Mouse (Mus musculus) neural tube, embryonic 14.5 days (tissue): ENCODE measurements around the gene Angptl8. TPM values are rescaled to one million over a fixed set of nuclear protein-coding genes. Genes with fewer than 3 reads are reported as not detected.
"Not testable (repeated sequence)": the region's sequence is repeated elsewhere in the genome, so short reads cannot be mapped to it uniquely, and the experiment has no call there.

ENCODE experiments used
- ATAC-seq: fragments of 200-750 bp; cut with Nextera tagmentation; 2 replicates; pipeline ENCODE4 v1.8.0; 2017; ENCODE audit warnings: low read depth, mild to moderate bottlenecking, moderate TSS enrichment, moderate library complexity
- H3K27ac ChIP-seq: fragments of 300-500 bp; sonication (generic); 2 replicates; pipeline ENCODE4 v1.5.1; 2014; ENCODE audit warnings: low read depth, mild to moderate bottlenecking, control low read depth, low read length, moderate library complexity, mixed read lengths
- H3K27me3 ChIP-seq: fragments of 300-500 bp; sonication (generic); 2 replicates; pipeline ENCODE4 v1.6.1; 2014; ENCODE audit warnings: low read length; ENCODE audit not compliant: control insufficient read depth, insufficient read depth
- H3K36me3 ChIP-seq: fragments of 300-500 bp; sonication (generic); 2 replicates; pipeline ENCODE4 v1.6.1; 2014; ENCODE audit warnings: low read length, mixed read lengths; ENCODE audit not compliant: control insufficient read depth, insufficient read depth
- H3K4me1 ChIP-seq: fragments of 300-500 bp; sonication (generic); 2 replicates; pipeline ENCODE4 v1.6.1; 2014; ENCODE audit warnings: low read length; ENCODE audit not compliant: control insufficient read depth, insufficient read depth
- H3K4me2 ChIP-seq: fragments of 300-500 bp; sonication (generic); 2 replicates; pipeline ENCODE4 v1.6.1; 2014; ENCODE audit warnings: mild to moderate bottlenecking, low read depth, low read length, control low read depth
- H3K4me3 ChIP-seq: fragments of 300-500 bp; sonication (generic); 2 replicates; pipeline ENCODE4 v1.5.1; 2014; ENCODE audit warnings: low read depth, low read length, control low read depth, mixed read lengths
- H3K9ac ChIP-seq: fragments of 300-500 bp; sonication (generic); replicated peaks from 2 replicates; pipeline ENCODE4 v1.6.1; 2014; ENCODE audit warnings: low read depth, mild to moderate bottlenecking, control low read depth, low read length, mixed read lengths
- H3K9me3 ChIP-seq: fragments of 300-500 bp; sonication (generic); 2 replicates; pipeline ENCODE4 v1.6.1; 2016; ENCODE audit warnings: low read length; ENCODE audit not compliant: control insufficient read depth
- WGBS: fragments of 180-500 bp; shearing (Covaris S2); extraction: QIAGEN DNeasy Blood & Tissue Kit; methylation state at CpG from one replicate; pipeline ENCODE4 v1.1.7; 2014; 5-methylcytosine and 5-hydroxymethylcytosine counted together
- polyA plus RNA-seq: library from polyadenylated mRNA; unstranded; fragments of >200 nt; fragmentation: Nextera tagmentation; extraction: Ambion mirVana; gene quantifications from 2 replicates; pipeline ENCODE4 v1.2.1, GENCODE M21; 2014

Gene Angptl8
- polyA plus RNA-seq, 1 experiment from 2014 or later = 0.24 TPM

DNA sequence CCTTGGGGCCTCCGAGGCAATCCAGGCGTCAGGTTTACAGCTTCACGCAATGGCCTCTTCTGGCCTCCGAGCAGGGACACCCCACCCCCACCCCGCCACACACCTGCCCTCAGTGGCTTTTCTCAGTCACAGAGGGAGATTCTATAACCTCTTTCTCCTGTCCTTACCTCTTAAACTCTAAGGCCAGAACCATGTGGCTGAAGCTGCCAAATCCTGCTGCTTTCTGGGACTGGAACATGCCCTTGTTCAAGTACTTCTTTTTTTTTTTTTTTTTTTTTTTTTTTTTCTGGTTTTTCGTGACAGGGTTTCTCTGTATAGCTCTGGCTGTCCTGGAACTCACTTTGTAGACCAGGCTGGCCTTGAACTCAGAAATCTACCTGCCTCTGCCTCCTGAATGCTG lies 25.0 kb downstream of the Angptl8 start:
- H3K27ac ChIP-seq, H3K36me3 ChIP-seq, ATAC-seq, H3K4me2 ChIP-seq, H3K9me3 ChIP-seq, H3K27me3 ChIP-seq, H3K9ac ChIP-seq, H3K4me1 ChIP-seq, H3K4me3 ChIP-seq: not testable (repeated sequence)
- 64% methylated on average over 6 of the region's 6 CpGs for WGBS

DNA sequence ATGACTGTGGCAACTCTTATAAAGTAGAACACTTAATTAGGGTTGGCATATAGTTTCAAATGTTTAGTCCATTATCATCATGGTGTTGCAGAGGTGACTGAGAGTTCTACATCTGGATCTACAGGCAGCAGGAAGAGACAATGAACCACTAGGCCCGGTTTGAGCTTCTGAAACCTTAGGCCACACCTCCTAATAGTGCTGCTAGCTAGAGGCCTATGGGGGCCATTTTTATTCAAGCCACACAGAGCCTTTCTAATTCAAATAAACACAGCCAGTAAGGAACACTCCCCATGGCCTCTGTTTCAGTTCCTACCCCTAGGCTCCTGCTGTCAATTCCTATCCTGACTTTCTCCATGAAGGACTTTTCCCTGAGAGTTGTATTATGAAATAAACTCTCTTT lies 26.9 kb downstream of the Angptl8 start:
- no peak overlapping the region for H3K4me2 ChIP-seq
- 80% methylated on average over 1 of the region's 1 CpGs for WGBS
- ATAC-seq = no peak
- no peak overlapping the region for H3K27ac ChIP-seq
- no peaks in the 10 kb centered on the region for H3K36me3 ChIP-seq
- no peaks in the 10 kb centered on the region for H3K9me3 ChIP-seq
- H3K4me1 ChIP-seq = no peaks in the 10 kb centered on the region
- no peak overlapping the region for H3K9ac ChIP-seq
- no peaks in the 10 kb centered on the region for H3K27me3 ChIP-seq
- no peak overlapping the region for H3K4me3 ChIP-seq

DNA sequence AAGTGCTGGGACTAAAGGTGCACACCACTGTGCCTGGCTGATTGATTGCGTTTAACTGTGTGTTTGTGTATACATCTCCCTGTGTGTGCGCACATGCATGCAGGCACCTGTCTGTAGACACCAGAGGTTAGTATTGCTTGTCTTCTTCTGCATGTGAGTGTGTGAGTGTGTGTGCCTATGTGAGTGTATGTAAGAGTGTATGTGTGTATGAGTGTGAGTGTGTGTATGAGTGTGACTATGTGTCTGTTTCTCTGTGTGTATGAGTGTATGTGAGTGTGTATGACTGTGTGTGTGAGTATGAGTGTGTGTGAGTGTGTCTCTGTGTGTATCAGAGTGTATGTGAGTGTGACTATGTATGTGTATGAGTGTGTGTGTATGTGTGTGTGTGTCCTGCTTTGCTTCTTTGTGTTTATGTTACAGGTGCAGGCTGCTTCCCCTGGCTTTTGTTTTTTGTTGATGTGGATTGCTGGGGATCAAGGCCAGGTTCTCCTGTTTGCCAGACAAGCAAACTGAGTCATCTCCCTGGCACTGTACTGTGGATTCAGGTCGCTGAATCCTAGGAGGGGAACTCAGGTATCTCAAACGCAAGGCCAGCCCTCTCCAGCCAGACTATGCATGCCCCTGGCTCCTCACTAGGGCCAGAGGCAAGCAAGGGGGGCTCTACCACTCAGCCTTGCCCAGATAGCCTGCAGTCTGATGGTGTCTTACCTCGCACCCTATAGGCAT lies 30.5 kb downstream of the Angptl8 start:
- Histone ChIP-seq H3K36me3 (no peaks in the 10 kb centered on the region), H3K4me3 (no peak overlapping the region), H3K27ac (0 out of 2 replicates have a peak overlapping the region, but pooled peaks have one; percentile 48), H3K9me3 (no peaks in the 10 kb centered on the region), H3K27me3 (no peaks in the 10 kb centered on the region), H3K4me1 (no peaks in the 10 kb centered on the region), H3K4me2 (no peak overlapping the region), H3K9ac (no peak overlapping the region)
- ATAC-seq = no peak
- whole genome bisulfite sequencing = 76% methylated on average over 5 of the region's 5 CpGs

DNA sequence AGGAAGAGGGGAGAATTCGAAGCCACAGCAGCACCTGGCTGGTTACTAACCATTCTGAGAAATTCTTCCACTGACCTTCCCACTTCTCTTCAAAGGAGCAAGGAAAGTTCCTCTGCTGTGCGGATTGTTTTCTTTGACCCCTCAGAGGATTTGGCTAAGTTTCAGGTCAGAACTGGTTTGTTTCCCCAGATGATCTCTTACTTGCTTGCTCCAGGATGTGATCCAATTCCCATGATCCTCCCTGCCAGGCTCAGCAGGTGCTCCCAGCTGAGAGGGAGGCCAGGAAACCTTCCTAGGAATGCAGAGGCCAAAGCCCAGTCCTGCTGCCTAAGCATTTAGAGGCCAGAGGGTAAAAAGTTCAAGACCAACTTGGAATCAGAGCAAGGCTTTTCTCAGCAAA lies 31.3 kb downstream of the Angptl8 start:
- Histone ChIP-seq H3K4me3 (no peak overlapping the region), H3K4me2 (no peak overlapping the region), H3K4me1 (no peaks in the 10 kb centered on the region), H3K27ac (no peak overlapping the region), H3K9me3 (no peaks in the 10 kb centered on the region), H3K27me3 (no peaks in the 10 kb centered on the region), H3K36me3 (no peaks in the 10 kb centered on the region), H3K9ac (no peak overlapping the region)
- 56% methylated on average over 2 of the region's 2 CpGs for WGBS
- ATAC-seq = no peak

DNA sequence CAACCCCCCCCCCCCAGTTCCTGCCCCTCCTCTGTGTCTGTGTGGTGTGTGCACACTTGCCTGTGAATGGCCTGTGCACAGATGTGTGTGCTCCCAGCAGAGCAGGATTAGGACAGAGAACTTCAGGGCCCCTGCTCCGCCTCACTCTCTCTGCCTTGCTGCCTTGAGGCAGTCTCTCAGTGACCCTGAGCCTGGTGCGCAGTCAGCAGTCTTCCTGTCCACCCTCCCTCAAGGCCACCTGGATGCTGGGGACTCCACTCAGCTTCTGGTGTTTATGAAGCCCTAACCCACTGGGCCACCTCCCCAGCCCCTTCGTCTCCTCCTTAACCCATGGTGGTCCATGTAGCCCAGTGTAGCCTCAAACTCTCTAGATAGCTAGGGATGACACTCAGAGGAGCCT lies 32.4 kb downstream of the Angptl8 start:
- Histone ChIP-seq H3K9me3 (no peaks in the 10 kb centered on the region), H3K9ac (no peak overlapping the region), H3K4me1 (no peaks in the 10 kb centered on the region), H3K27ac (no peak overlapping the region), H3K4me2 (no peak overlapping the region), H3K36me3 (no peaks in the 10 kb centered on the region), H3K4me3 (no peak overlapping the region), H3K27me3 (no peaks in the 10 kb centered on the region)
- 87% methylated on average over 3 of the region's 3 CpGs for WGBS
- ATAC-seq = no peak

DNA sequence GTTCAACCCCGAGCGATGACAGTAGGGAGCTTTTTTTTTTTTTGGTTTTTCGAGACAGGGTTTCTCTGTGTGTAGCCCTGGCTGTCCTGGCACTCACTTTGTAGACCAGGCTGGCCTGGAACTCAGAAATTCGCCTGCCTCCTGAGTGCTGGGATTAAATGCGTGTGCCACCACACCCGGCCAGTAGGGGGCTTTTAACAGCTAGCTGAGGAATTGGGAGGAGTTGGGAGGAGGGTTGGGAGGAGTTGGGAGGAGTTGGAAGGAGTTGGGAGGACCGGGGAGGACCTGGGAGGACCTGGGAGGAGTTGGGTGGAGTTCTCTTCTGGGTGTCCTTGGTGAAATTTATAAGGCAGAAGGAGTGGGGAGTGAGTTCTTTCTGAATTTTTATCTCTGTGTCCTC lies 34.0 kb downstream of the Angptl8 start:
- H3K27ac ChIP-seq, H3K4me3 ChIP-seq, H3K9ac ChIP-seq, H3K27me3 ChIP-seq, H3K4me1 ChIP-seq, H3K4me2 ChIP-seq, ATAC-seq, H3K9me3 ChIP-seq, H3K36me3 ChIP-seq: not testable (repeated sequence)
- WGBS = 56% methylated on average over 7 of the region's 7 CpGs

DNA sequence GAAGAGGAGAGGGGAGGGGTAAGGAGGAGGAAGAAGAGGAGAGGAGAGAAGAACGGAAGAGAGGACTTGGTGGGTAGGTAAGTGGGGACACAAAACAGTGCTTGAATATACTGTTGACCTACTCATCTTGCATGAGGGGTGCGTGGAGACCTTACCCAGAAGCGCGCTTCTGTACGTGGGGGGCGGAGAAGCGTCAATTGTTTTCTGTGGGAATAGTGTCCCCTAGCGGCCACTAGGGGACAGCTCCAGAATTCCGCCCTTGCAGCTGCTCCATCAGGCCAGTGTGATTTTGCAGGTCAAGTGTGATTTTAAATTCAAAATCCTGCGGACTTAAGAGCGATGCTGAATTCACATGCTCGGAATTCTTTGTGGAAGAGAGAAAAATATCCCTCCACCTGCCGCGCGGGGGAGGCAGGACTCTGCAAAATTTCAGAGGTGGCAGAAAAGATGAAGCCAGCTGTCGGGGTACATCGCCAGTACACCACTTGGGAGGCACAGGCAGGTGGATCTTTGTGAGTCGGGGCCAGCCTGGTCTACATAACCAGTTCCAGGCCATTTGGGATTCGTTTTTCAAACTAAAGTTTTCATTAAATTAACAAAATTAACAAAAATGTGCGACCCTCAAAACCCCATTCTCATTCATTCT lies 35.7 kb downstream of the Angptl8 start:
- H3K4me1 ChIP-seq = no peaks in the 10 kb centered on the region
- peak overlapping the region; percentile 32 for H3K4me2 ChIP-seq
- H3K27me3 ChIP-seq = no peaks in the 10 kb centered on the region
- no peak overlapping the region; the same call in 1 of the 2 replicates for H3K4me3 ChIP-seq
- H3K9ac ChIP-seq = no peak overlapping the region
- 14% methylated on average over 20 of the region's 20 CpGs for WGBS
- H3K36me3 ChIP-seq = no peaks in the 10 kb centered on the region
- H3K9me3 ChIP-seq = no peaks in the 10 kb centered on the region
- H3K27ac ChIP-seq = no peak overlapping the region
- ATAC-seq = peak; percentile 65; the same call in 1 of the 2 replicates

DNA sequence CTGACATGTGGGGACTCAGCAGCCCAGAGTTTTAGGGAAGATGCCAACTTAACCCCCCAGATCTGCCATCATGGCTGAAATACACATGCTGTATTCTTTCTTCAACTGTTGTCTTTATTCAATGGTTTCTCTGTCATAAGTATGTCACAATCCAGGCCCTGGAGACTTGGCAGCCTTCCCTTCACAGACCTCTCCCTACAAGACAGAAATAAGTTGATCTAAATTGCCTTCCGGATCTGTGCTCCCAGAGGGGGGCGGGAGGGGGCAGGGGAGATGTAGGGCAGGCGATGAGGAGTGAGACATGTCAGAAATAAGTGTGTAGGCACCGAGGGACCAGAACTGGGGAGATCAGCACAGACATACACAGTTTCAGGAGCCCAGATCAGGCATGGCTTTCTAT lies 36.9 kb downstream of the Angptl8 start:
- 69% methylated on average over 4 of the region's 4 CpGs for WGBS
- no peak for ATAC-seq
- Histone ChIP-seq H3K27ac (no peak overlapping the region), H3K9ac (no peak overlapping the region), H3K36me3 (no peaks in the 10 kb centered on the region), H3K9me3 (no peaks in the 10 kb centered on the region), H3K4me1 (no peaks in the 10 kb centered on the region), H3K4me2 (no peak overlapping the region), H3K27me3 (no peaks in the 10 kb centered on the region), H3K4me3 (no peak overlapping the region)

DNA sequence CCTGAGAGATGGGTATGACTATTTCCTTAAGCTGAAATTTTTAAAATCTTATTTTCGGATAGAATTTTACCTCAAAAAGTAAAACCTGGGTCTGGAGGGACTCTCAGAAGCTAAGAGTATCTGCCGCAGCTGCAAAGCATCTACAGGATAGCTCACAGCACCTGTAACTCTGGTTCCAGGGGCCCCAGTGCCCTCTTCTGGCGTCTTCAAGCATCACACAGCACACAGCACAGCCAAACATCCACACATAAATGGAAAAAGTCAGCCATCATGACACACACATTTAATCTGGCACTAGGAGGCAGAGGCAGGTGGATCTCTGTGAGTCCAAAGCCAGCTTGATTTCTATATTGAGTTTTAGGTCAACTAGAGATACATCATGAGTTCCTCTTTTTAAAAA lies 41.3 kb downstream of the Angptl8 start:
- H3K9ac ChIP-seq = no peak overlapping the region
- no peak overlapping the region for H3K4me3 ChIP-seq
- no peaks in the 10 kb centered on the region for H3K27me3 ChIP-seq
- H3K9me3 ChIP-seq = no peaks in the 10 kb centered on the region
- 58% methylated on average over 3 of the region's 3 CpGs for WGBS
- H3K27ac ChIP-seq = no peak overlapping the region
- ATAC-seq = no peak
- H3K36me3 ChIP-seq = no peaks in the 10 kb centered on the region
- no peak overlapping the region for H3K4me2 ChIP-seq
- H3K4me1 ChIP-seq = no peaks in the 10 kb centered on the region
